Mouse (Mus musculus): ENCODE data around the gene Oasl1. TPM values are rescaled to one million over a fixed set of nuclear protein-coding genes. Genes with fewer than 3 reads are reported as not detected.

The Oasl1 gene
- polyA plus RNA-seq, 1 experiment from 2014 or later: 0.10 TPM

DNA sequence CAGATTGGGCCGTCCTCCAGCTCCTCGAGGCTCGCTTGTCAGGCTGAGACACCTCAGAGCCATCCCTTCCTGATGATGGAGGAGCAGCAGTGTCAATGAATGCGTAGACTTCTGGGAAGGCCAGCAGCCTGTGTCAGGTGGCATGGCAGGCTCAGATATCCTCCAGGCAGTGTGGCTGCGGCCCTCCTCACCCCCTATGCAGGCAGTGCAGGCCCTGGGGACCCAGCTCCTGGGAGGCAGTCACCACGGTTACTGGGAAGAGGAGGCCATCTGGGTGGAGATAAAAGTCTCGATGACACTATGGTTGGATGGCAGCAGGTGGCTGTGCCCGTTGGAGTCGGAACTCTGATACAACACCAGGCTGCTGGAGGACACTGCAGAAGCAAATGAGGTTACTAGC is 26.8 kb downstream of the Oasl1 start:
- ChIA-PET CTCF (interaction anchor here (1.1 to 2.9 kb wide), 2 partner anchors 18 to 29 kb away, joined by 3 to 8 read pairs; no protein-coding TSS in a partner anchor), POLR2A (no interaction called here)
- no peaks in the 10 kb centered on the region for H3K27me3 ChIP-seq
- ATAC-seq: no peak
- no peak for DNase-seq (ENCODE audit: low read depth, low spot score)
- in situ Hi-C loops (cut with MboI; ENCODE audit: low pct_unique_long_range_greater_than_20kb): no loop called here
- TF ChIP-seq CTCF (IDR thresholded peaks at IDR 0.05): no peak

DNA sequence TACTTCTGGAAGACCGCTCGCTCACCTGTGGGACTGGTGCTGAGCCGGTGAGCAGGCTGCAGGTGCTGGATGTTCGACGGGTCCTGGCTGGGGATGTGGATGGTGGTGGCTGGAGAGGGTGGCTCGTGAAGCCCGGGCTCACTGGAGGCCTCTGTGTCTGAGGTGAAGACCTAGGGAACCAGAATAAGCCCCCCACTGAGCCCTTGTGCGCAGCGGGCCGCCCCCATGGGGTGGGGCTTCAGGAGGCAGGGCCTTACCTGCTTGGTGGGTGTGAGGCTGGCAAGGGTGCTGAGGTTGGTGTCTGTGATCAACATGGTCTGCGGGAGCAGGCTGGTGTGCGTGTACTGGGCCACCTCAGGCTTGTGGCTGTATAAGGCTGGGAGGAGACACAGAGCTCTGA is 27.6 kb downstream of the Oasl1 start:
- H3K27me3 ChIP-seq: no peaks in the 10 kb centered on the region
- in situ Hi-C loops (cut with MboI; ENCODE audit: low pct_unique_long_range_greater_than_20kb): no loop called here
- no peak for ATAC-seq
- CTCF ChIA-PET: interaction anchor here (0.8 kb wide), 1 partner anchor 17 kb away, joined by 3 read pairs; no protein-coding TSS in a partner anchor
- POLR2A ChIA-PET: no interaction called here
- no peak for TF ChIP-seq CTCF (IDR thresholded peaks at IDR 0.05)
- no peak for DNase-seq (ENCODE audit: low read depth, low spot score)

DNA sequence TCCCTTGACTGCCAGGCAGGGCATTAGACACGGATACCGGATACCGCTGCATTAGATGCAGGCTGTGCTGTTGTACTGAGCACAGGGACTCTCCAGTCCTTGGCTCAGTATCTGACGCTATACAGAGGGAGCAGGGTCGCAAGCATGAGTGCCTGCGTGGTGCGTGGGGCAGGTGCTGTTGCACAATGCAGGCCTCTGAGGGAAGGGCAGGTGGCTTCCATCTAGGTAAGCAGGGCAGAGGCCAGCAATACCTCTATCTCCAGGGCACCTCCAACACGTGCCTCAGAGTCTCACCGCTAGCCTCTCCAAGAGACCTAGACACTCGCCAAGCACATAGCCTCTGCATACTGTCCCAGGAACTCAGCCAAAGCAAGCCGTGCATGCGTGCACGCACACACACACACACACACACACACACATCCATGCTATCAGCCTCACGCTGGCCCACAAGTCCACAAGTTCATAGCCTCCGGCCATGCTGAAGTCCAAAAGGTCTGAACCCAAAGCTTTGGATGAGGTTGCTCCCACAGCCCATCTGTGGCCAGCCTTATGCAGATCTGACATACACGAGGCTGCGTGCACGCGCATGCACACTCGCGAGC is 28.3 kb downstream of the Oasl1 start:
- TF ChIP-seq CTCF (IDR thresholded peaks at IDR 0.05): no peak
- H3K27me3 ChIP-seq: no peaks in the 10 kb centered on the region
- CTCF ChIA-PET: interaction anchor here (0.8 kb wide), 1 partner anchor 17 kb away, joined by 3 read pairs; no protein-coding TSS in a partner anchor
- ATAC-seq: no peak
- POLR2A ChIA-PET: interaction anchor here (0.6 kb wide), 1 partner anchor 238 kb away, joined by 4 read pairs; no protein-coding TSS in a partner anchor
- in situ Hi-C loops (cut with MboI; ENCODE audit: low pct_unique_long_range_greater_than_20kb): no loop called here
- no peak for DNase-seq (ENCODE audit: low read depth, low spot score)

DNA sequence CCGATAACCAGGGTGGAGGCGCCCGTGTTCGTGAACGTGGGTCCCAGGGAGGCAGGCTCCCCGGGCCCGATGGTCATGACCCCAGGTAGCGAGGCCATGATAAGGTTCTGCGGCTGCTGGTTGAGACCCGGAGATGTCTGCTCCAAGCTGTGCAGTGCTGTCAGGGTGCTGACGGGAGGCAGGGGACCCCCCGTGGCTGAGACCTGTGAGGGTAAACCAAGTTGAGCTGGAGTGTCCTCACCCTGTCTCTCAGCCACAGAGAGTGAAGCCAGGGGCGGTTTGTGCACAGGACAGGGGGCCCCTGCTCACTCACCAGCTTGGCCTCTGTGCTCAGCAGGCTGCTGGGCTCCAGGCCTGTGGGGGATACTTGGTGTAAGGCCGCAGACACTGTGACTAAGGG is 30.3 kb downstream of the Oasl1 start:
- DNase-seq (ENCODE audit: low read depth, low spot score) (no peak), ATAC-seq (no peak)
- in situ Hi-C loops (cut with MboI; ENCODE audit: low pct_unique_long_range_greater_than_20kb): no loop called here
- CTCF ChIA-PET: interaction anchor here (1.2 kb wide), 1 partner anchor 13 kb away, joined by 3 read pairs; no protein-coding TSS in a partner anchor
- POLR2A ChIA-PET: no interaction called here
- H3K27me3 ChIP-seq: no peaks in the 10 kb centered on the region
- TF ChIP-seq CTCF (IDR thresholded peaks at IDR 0.05): no peak

DNA sequence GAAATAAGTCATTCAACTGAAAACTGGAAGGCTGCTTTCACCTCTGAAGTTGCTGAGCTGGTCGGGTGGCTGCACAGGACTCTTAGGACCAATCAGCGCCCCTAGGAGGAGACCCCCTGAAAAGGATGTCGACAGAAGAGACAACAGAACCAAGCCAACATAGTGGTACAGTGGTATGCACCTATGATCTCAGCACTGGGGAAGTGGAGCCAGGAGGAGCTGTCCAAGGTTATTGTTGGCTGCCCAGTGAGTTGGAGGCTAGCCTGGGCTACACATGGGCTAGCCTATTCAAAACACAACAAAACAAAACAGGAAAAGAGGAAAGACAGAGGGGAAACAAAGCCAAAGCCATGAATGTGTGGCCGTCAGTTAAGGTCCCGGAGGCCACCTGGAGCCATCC is 35.0 kb downstream of the Oasl1 start:
- ChIA-PET CTCF (no interaction called here), POLR2A (interaction anchor here (0.6 kb wide), 1 partner anchor 319 kb away, joined by 3 read pairs; no protein-coding TSS in a partner anchor)
- no peaks in the 10 kb centered on the region for H3K27me3 ChIP-seq
- DNase-seq (ENCODE audit: low read depth, low spot score) (no peak), ATAC-seq (no peak)
- TF ChIP-seq CTCF (IDR thresholded peaks at IDR 0.05): no peak
- in situ Hi-C loops (cut with MboI; ENCODE audit: low pct_unique_long_range_greater_than_20kb): no loop called here

DNA sequence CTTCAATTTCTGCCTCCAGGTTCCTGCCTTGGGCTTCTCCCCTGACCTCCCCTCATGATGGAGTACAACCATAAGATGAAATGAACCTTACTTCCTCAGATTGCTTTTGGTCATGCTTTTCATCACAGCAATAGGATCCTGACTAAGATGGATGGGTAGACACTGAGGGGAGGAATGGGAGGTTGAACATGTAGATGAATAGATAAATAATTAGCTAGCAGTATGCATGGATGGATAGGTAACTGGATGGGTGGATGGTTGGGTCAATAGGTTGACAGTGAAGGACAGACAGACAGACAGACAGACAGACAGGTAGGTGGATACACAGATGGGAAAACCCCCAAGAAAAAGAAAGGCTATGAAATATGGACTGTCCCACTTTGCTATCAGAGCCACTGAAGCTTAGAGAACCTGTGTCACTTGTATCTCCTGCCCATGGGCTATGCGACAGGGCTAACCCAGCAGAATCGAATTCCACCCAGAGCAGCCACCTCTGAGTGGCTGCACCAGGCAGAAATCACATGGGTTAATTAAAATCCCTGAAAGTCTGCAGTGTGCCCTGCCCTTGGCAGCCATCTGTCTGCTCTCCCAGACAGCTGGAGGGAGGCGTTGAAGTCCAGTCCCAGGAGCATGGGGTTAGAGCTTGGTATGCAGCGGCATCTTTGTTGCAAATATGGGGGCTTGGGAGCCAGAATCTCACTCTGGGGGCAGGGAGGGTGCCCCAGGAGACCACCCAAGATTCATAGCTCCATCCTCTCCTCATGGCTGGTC is 38.7 kb downstream of the Oasl1 start:
- DNase-seq (ENCODE audit: low read depth, low spot score) (no peak), ATAC-seq (no peak)
- POLR2A ChIA-PET: no interaction called here
- CTCF ChIA-PET: no interaction called here
- in situ Hi-C loops (cut with MboI; ENCODE audit: low pct_unique_long_range_greater_than_20kb): no loop called here
- no peak for TF ChIP-seq CTCF (IDR thresholded peaks at IDR 0.05)
- no peaks in the 10 kb centered on the region for H3K27me3 ChIP-seq

DNA sequence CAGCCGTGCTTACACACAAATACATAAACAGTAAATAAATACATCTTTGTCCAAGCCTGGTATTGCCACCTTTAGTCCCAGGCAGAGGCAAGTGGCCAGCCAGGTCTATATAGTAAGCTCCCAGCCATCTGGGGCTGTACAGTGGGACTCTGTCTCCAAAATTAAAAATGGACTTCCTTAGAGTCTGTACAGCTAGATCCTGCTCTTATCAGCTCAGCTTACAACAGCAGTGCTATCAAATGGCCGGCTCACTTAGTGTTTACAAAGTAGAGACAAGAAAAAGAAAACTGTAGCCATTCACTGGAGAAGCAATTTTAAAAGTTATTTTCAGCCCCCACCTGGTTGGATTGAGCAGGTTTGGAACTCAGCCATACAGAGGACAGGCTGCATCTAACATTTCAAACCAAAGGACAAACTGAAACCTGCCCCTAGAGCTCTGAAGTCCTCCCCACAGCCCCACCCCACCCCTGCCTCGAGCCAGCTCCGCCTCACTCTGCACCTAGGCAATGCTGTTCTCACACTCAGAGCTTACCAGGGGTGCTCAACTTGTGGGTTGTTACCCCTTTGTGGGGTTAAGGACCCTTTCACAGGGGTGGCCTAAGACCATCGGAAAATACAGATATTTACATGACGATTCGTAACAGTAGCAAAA is 41.4 kb downstream of the Oasl1 start:
- no peak for ATAC-seq
- no peaks in the 10 kb centered on the region for H3K27me3 ChIP-seq
- CTCF ChIA-PET: no interaction called here
- TF ChIP-seq CTCF (IDR thresholded peaks at IDR 0.05): no peak
- in situ Hi-C loops (cut with MboI; ENCODE audit: low pct_unique_long_range_greater_than_20kb): no loop called here
- POLR2A ChIA-PET: no interaction called here
- DNase-seq (ENCODE audit: low read depth, low spot score): no peak

DNA sequence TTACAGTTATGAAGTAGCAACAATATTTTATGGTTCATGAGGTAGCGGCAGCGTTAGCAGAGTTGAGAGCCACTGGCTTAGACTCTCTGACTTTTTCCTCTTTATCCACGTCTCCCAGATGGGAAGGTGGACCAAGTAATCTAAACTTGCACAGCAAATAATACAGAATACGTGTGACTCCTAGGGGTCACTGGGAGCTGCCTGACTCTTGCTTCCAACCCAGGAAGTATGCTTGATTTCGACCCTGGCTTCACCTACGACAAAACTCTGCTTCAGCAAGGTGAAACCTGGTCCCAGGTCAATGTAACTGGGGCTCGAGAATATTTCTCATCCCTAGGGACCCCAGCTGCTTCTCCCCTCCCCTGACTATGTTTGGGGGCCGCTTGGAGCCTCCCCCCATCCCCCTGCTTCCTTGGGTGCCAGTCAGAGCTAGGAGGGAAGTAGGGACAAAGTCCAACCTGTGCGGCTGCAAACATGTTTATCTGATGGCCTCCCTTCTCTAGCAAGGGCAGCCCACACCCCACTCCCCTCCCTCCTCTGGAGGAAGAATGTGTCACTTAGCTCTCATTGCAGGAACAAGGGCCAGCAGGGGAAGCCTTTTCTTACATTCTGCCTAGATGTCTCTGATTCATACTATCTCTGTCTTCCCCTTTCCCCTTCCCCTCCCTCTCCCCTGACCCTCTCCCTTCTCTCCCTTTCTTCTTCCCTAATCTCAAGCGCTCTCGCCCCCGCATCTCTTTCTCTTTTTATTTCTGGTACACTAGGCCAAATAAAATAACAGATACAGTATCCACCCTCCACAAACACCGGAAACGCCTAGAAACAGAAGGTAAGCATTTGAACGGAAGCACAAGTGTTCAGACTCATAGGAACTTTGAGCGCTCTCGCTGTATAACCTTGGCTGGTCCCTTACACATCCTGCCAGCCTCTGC is 42.2 kb downstream of the Oasl1 start:
- H3K27me3 ChIP-seq: no peaks in the 10 kb centered on the region
- ATAC-seq (no peak), DNase-seq (ENCODE audit: low read depth, low spot score) (no peak)
- ChIA-PET CTCF (interaction anchor here (1.2 kb wide), 1 partner anchor 12 kb away, joined by 3 read pairs; no protein-coding TSS in a partner anchor), POLR2A (interaction anchor here (0.6 kb wide), 1 partner anchor 275 kb away, joined by 4 read pairs; no protein-coding TSS in a partner anchor)
- no peak for TF ChIP-seq CTCF (IDR thresholded peaks at IDR 0.05)
- in situ Hi-C loops (cut with MboI; ENCODE audit: low pct_unique_long_range_greater_than_20kb): no loop called here

DNA sequence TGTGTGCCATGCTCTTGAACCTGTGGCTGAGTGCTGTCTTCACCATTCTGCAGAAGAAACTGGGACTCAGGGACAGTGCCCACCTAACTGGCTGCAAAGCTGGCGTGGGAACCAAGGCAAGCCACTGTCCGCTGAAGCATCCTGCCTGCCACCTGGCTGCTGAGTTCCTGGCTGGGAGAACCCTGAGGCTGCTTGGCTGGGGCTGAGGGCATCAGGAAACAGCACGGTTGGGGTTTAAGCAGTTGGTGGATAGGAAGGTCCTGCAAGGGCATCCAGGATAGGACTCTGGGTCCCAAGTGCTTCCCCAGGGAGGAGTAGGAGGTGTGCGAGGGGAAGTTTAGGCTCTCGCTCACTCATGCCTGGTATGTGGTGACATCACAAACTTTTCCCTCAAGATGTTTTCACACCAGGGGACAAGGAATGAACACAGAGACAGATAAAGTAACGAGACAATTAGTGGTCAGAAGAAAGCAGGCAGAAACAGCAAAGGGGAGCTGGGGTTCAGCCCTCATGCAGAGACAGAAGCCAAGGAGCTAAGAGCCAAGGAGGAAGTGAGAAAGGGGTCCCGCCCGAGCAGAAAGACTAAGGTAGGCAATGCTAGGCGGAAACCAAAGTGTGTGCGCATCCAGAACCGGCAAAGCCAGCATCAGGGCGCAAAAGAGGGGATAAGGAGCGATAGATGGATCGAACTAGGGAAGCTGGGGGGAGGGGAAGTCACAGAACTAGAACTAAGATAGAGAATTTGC is 44.7 kb downstream of the Oasl1 start:
- no peak for TF ChIP-seq CTCF (IDR thresholded peaks at IDR 0.05)
- in situ Hi-C loops (cut with MboI; ENCODE audit: low pct_unique_long_range_greater_than_20kb): no loop called here
- ChIA-PET CTCF (interaction anchor here (0.9 to 2.2 kb wide), 3 partner anchors 11 to 18 kb away, joined by 3 to 12 read pairs (median 3); no protein-coding TSS in a partner anchor), POLR2A (interaction anchor here (0.6 kb wide), 1 partner anchor 303 kb away, joined by 4 read pairs; no protein-coding TSS in a partner anchor)
- DNase-seq (ENCODE audit: low read depth, low spot score) (no peak), ATAC-seq (peak; percentile 48)
- no peaks in the 10 kb centered on the region for H3K27me3 ChIP-seq

Measured in Patski (cell line).